Mouse (Mus musculus) limb, embryonic 14.5 days (tissue): ENCODE data around the gene Trp53bp1. TPM values are rescaled to one million over a fixed set of nuclear protein-coding genes. Genes with fewer than 3 reads are reported as not detected.

ENCODE experiments used
- ATAC-seq: fragments of 200-750 bp; cut with Nextera tagmentation; 2 replicates; pipeline ENCODE4 v1.8.0; 2017; ENCODE audit warnings: low read depth, moderate number of reproducible peaks, moderate TSS enrichment; ENCODE audit not compliant: low FRiP score
- DNase-seq: peaks from one replicate; pipeline ENCODE4 v3.0.0-alpha.2; 2015; ENCODE audit warnings: low spot score
- H3K27ac ChIP-seq: fragments of 300-500 bp; sonication (generic); replicated peaks from 2 replicates; pipeline ENCODE4 v1.5.1; 2014; ENCODE audit warnings: low read depth, mild to moderate bottlenecking, low read length, moderate library complexity, mixed read lengths
- H3K27me3 ChIP-seq: fragments of 300-500 bp; sonication (generic); 2 replicates; pipeline ENCODE4 v1.6.1; 2014; ENCODE audit warnings: low read length, mixed read lengths; ENCODE audit not compliant: control insufficient read depth, insufficient read depth
- H3K36me3 ChIP-seq: fragments of 300-500 bp; sonication (generic); 2 replicates; pipeline ENCODE4 v1.6.1; 2014; ENCODE audit warnings: mild to moderate bottlenecking, low read length, moderate library complexity, mixed read lengths; ENCODE audit not compliant: control insufficient read depth, insufficient read depth
- H3K4me1 ChIP-seq: fragments of 300-500 bp; sonication (generic); 2 replicates; pipeline ENCODE4 v1.6.1; 2014; ENCODE audit warnings: antibody characterized with exemption, low read length, mixed read lengths; ENCODE audit not compliant: control insufficient read depth, insufficient read depth
- H3K4me2 ChIP-seq: fragments of 300-500 bp; sonication (generic); replicated peaks from 2 replicates; pipeline ENCODE4 v1.6.1; 2014; ENCODE audit warnings: low read depth, mild to moderate bottlenecking, low read length, moderate library complexity; ENCODE audit not compliant: severe bottlenecking
- H3K4me3 ChIP-seq: fragments of 300-500 bp; sonication (generic); replicated peaks from 2 replicates; pipeline ENCODE4 v1.5.1; 2014; ENCODE audit warnings: low read length
- H3K9ac ChIP-seq: fragments of 300-500 bp; sonication (generic); 2 replicates; pipeline ENCODE4 v1.6.1; 2014; ENCODE audit warnings: mild to moderate bottlenecking, low read depth, low read length, moderate library complexity; ENCODE audit not compliant: severe bottlenecking
- H3K9me3 ChIP-seq: fragments of 300-500 bp; sonication (generic); 2 replicates; pipeline ENCODE4 v1.6.1; 2016; ENCODE audit warnings: low read length; ENCODE audit not compliant: control insufficient read depth
- POLR2A ChIP-seq: fragments of 200-500 bp; IDR thresholded peaks from 2 replicates; pipeline ENCODE4 v1.8.0; 2012; ENCODE audit warnings: inconsistent platforms, mild to moderate bottlenecking, moderate library complexity, borderline replicate concordance; ENCODE audit not compliant: insufficient read depth, insufficient read length; ENCODE audit errors: extremely low read depth
- WGBS: fragments of 180-500 bp; shearing (Covaris S2); extraction: QIAGEN DNeasy Blood & Tissue Kit; methylation state at CpG from one replicate; pipeline ENCODE4 v1.1.7; 2014; 5-methylcytosine and 5-hydroxymethylcytosine counted together
- polyA plus RNA-seq, 2 experiments: library from polyadenylated mRNA; depleted of rRNA in 1 of 2; stranded (reverse) in 1 of 2; unstranded in 1 of 2; fragments of >200 nt; fragmentation: Nextera tagmentation in 1 of 2; extraction: Ambion mirVana in 1 of 2; gene quantifications; 2 replicates each; pipeline versions ENCODE4 v1.2.1 to v1.2.3; 2012 to 2014

The Trp53bp1 gene
- polyA plus RNA-seq, 2 experiments, result 51.2 to 67.7 TPM

GRCm38 (mm10) chr2:121188530-121188929, 82.7 kb downstream of the Trp53bp1 start:
- peaks cover 92% of the 10 kb centered on the region for H3K36me3 ChIP-seq
- no peak for TF ChIP-seq POLR2A
- WGBS, result 46% methylated on average over 1 of the region's 1 CpGs
- H3K9me3 ChIP-seq, result no peaks in the 10 kb centered on the region
- H3K9ac ChIP-seq, result no peak overlapping the region
- no peak overlapping the region for H3K4me2 ChIP-seq
- DNase-seq (no peak), ATAC-seq (no peak)
- no peaks in the 10 kb centered on the region for H3K27me3 ChIP-seq
- H3K4me3 ChIP-seq, result no peak overlapping the region
- H3K27ac ChIP-seq, result no peak overlapping the region
- no peaks in the 10 kb centered on the region for H3K4me1 ChIP-seq

GRCm38 (mm10) chr2:121184142-121184541, 87.1 kb downstream of the Trp53bp1 start:
- Histone ChIP-seq H3K36me3 (peaks cover 78% of the 10 kb centered on the region), H3K4me3 (no peak overlapping the region), H3K4me1 (no peaks in the 10 kb centered on the region)

GRCm38 (mm10) chr2:121183431-121183830, 87.8 kb downstream of the Trp53bp1 start:
- Histone ChIP-seq H3K9me3 (no peaks in the 10 kb centered on the region), H3K4me1 (no peaks in the 10 kb centered on the region), H3K9ac (no peak overlapping the region), H3K36me3 (peaks cover 78% of the 10 kb centered on the region), H3K27me3 (no peaks in the 10 kb centered on the region), H3K27ac (no peak overlapping the region), H3K4me2 (no peak overlapping the region), H3K4me3 (no peak overlapping the region)
- no peak for DNase-seq
- 90% methylated on average over 5 of the region's 5 CpGs for WGBS
- ATAC-seq, result no peak
- TF ChIP-seq POLR2A, result no peak

More at GRCm38 (mm10) chr2:121184142-121184541, 87.1 kb downstream of the Trp53bp1 start:
- no peak for TF ChIP-seq POLR2A
- no peak for DNase-seq
- WGBS, result 96% methylated on average over 7 of the region's 7 CpGs
- Histone ChIP-seq H3K9me3 (no peaks in the 10 kb centered on the region), H3K27ac (no peak overlapping the region), H3K27me3 (no peaks in the 10 kb centered on the region), H3K4me2 (no peak overlapping the region), H3K9ac (no peak overlapping the region)
- ATAC-seq, result no peak

GRCm38 (mm10) chr2:121178828-121179479, 92.3 kb downstream of the Trp53bp1 start:
- Histone ChIP-seq H3K27me3 (no peaks in the 10 kb centered on the region), H3K4me3 (no peak overlapping the region), H3K36me3 (peaks cover 82% of the 10 kb centered on the region), H3K4me1 (no peaks in the 10 kb centered on the region), H3K27ac (no peak overlapping the region), H3K9ac (no peak overlapping the region), H3K9me3 (no peaks in the 10 kb centered on the region), H3K4me2 (no peak overlapping the region)
- TF ChIP-seq POLR2A, result no peak
- 86% methylated on average over 3 of the region's 3 CpGs for WGBS
- ATAC-seq (no peak), DNase-seq (no peak)

- Histone ChIP-seq H3K4me1 (peaks cover 16% of the 10 kb centered on the region), H3K36me3 (peaks cover 37% of the 10 kb centered on the region), H3K4me3 (peak within 1 kb of the TSS; percentile 96), H3K27ac (peak within 1 kb of the TSS; percentile 83), H3K9me3 (no peaks in the 10 kb centered on the region), H3K27me3 (no peaks in the 10 kb centered on the region), H3K9ac (peak within 1 kb of the TSS; percentile 81), H3K4me2 (peak within 1 kb of the TSS; percentile 81)
- peak; percentile 88 for DNase-seq
- ATAC-seq, result peak; percentile 96
- under 1% methylated on average over 61 of the region's 66 CpGs for WGBS
- TF ChIP-seq POLR2A, result no peak; the same call in 1 of the 2 replicates
Observed at GRCm38 (mm10) chr2:121170980-121171742, 100.0 kb downstream of the Trp53bp1 start, which contains the start of gene Zscan29. Gene Zscan29 (minus strand): TSS chr2:121171125.
